Mouse (Mus musculus) bone marrow, adult 2 months (tissue): ENCODE data around the gene Ninj2. TPM values are rescaled to one million over a fixed set of nuclear protein-coding genes. Genes with fewer than 3 reads are reported as not detected.

Source experiments
- H3K27ac ChIP-seq: fragments of 200-500 bp; 2 replicates; pipeline ENCODE4 v1.5.1; 2012; ENCODE audit warnings: low read depth, mild to moderate bottlenecking, control low read depth, inconsistent platforms, low read length; ENCODE audit not compliant: control insufficient read depth, poor library complexity, insufficient read depth
- H3K4me1 ChIP-seq: fragments of 200-500 bp; 2 replicates; pipeline ENCODE4 v1.6.1; 2011; ENCODE audit warnings: low read length; ENCODE audit not compliant: control insufficient read depth, insufficient read depth
- H3K4me3 ChIP-seq: fragments of 200-500 bp; replicated peaks from 2 replicates; pipeline ENCODE3; 2011; ENCODE audit warnings: mild to moderate bottlenecking, low read depth, low read length, control low read depth; ENCODE audit not compliant: control insufficient read depth
- CTCF ChIP-seq: fragments of 200-500 bp; IDR thresholded peaks from 2 replicates; pipeline ENCODE4 v1.5.1; 2011; ENCODE audit warnings: low read length, control low read depth; ENCODE audit not compliant: control insufficient read depth, insufficient read depth
- POLR2A ChIP-seq: fragments of 200-500 bp; IDR thresholded peaks from 2 replicates; pipeline ENCODE4 v1.6.1; 2011; ENCODE audit warnings: low read depth, mild to moderate bottlenecking, control low read depth, low read length, borderline replicate concordance; ENCODE audit not compliant: control insufficient read depth
- WGBS: fragments of 180-500 bp; shearing (Covaris S2); methylation state at CpG from one replicate; pipeline ENCODE4 v1.1.7; 2018; 5-methylcytosine and 5-hydroxymethylcytosine counted together
- polyA plus RNA-seq: library from polyadenylated mRNA; stranded (reverse); fragments of >200 nt; gene quantifications from 2 replicates; pipeline ENCODE4 v1.2.4, GENCODE M21; 2011; ENCODE audit warnings: low replicate concordance; ENCODE audit not compliant: missing spikeins, insufficient read depth, insufficient read length

The Ninj2 gene
- polyA plus RNA-seq, 1 experiment: not detected

DNA sequence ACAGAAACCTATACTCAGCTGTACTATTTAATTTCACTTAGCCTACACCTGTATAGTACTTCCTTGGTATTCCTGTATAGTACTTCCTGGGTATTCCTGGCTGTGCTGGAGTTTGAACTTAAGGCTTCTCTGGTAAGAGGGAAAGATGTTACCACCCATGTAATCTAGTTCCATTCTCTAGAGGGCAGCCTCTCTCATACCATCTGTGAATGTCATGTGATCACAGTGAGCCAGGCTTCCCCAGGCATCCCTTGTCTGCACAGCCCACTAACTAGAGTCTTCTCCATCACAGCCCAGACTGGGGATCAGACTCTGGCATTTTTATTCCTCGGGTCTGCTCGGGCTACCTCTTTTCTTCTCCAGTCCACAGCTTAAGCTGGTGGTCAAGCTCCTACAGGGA is 126.1 kb downstream of the Ninj2 start:
- no peak overlapping the region for H3K27ac ChIP-seq
- 83% methylated on average over 2 of the region's 2 CpGs for WGBS
- H3K4me1 ChIP-seq: peaks cover 5% of the 10 kb centered on the region

DNA sequence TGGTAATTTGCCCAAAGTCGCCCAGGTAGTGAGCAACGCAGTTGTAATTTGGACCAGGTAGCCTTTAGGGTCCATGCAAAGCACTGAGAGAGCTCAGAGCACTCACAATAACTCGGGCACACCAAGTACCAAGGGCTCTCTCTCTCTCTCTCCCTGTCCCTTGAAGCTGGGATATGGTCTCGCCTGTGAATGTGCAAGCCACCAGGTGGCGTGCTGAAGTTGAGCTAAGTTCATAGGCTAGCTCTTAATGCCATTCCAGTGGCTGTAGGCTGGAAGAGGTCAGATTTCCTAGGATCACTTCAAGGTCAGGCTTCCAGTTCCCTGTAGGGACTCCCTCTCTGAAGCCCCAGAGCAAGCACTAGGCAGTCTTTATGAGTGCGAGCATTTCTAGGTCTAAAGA is 129.5 kb downstream of the Ninj2 start:
- Histone ChIP-seq H3K27ac (no peak overlapping the region), H3K4me1 (no peaks in the 10 kb centered on the region; the same call in 1 of the 2 replicates), H3K4me3 (no peak overlapping the region)
- TF ChIP-seq POLR2A (no peak), CTCF (peak; percentile 57)
- 27% methylated on average over 6 of the region's 6 CpGs for WGBS

More for the DNA sequence above, 126.1 kb downstream of the Ninj2 start:
- H3K4me3 ChIP-seq: no peak overlapping the region
- no peak for TF ChIP-seq POLR2A
- no peak for TF ChIP-seq CTCF

DNA sequence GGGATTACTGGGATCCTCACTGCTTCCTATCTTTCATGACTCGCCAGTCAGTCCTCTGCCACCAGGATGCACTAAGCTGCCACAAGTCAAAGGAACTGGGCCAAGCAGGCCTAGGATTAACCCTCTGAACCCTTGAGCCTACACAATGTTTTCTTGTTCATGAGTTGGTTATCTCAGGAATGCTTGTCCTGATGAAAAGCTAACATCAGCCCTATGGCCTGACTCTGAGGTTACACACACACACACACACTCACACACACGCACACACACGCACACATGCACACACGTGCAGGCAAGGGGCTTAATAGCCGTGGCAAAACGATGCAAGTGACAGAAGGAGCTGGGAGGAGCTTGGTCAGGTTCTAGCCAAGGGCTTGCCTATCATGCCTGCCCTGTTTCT is 132.2 kb downstream of the Ninj2 start:
- WGBS: 49% methylated on average over 6 of the region's 6 CpGs
- no peak overlapping the region for H3K4me3 ChIP-seq

DNA sequence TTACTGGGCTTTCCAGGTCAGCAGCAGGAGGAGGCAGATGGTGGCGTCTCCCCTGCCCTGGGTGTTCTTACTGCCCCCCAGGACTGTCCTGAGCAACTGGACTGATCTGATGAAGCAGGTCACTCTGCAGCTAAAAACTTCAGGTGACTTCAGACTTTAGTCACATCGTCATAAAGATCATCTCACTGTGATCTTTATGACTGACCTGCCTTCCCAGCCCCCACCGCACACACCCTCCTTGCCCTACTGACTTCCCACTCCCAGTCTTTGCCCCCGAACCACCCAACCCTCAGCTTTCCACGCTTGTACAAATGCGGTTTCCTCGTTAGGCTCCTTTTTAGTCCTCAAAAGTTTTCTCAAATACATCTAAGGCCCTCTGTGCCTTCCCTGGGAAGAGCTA is 133.9 kb downstream of the Ninj2 start:
- TF ChIP-seq CTCF: no peak
- TF ChIP-seq POLR2A: no peak
- H3K4me1 ChIP-seq: no peaks in the 10 kb centered on the region
- no peak overlapping the region for H3K27ac ChIP-seq
- 82% methylated on average over 7 of the region's 7 CpGs for WGBS
- no peak overlapping the region for H3K4me3 ChIP-seq

More for the DNA sequence above, 132.2 kb downstream of the Ninj2 start:
- no peak overlapping the region for H3K27ac ChIP-seq
- TF ChIP-seq POLR2A (no peak), CTCF (no peak)
- no peaks in the 10 kb centered on the region for H3K4me1 ChIP-seq

DNA sequence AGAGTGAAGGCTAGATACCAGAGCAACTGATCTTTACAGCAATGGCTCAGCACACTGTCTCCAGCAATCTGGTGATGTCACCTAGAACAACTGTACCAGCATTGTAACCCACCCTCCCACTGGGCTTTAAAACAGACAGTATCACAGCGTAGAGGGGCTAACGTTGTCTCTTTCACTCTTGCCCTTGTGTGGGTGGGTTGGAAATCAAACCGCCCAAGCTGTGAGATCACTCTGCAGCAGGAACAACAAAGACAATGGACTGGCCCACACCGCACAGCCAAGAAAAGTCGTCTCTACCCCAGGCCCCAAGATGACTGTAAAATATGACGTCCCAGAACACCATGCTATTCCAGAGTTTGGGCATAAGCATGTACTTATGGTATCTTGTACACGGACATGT is 136.7 kb downstream of the Ninj2 start:
- no peak overlapping the region for H3K4me3 ChIP-seq
- TF ChIP-seq CTCF (no peak), POLR2A (no peak)
- H3K27ac ChIP-seq: no peak overlapping the region
- H3K4me1 ChIP-seq: no peaks in the 10 kb centered on the region
- WGBS: 64% methylated on average over 7 of the region's 7 CpGs

DNA sequence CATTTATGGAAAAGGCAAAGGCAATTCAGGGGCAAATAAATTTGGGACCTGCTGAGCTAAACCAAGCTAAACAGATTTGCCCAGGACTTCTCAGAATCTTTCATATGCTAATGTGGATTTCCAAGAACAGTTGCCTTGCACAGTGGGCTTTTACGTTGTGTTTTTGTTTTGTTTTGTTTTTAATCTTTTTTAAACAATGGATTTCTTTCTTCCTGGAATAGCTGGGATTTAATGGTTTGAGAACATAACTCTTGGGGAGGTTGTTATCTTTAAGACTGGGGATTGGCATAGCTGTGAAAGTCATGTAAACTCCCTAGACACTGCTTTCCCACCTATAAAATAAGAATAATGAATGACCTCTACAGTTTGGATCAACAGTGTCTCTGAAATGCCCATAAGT is 137.3 kb downstream of the Ninj2 start:
- TF ChIP-seq CTCF: no peak
- no peak for TF ChIP-seq POLR2A
- H3K4me3 ChIP-seq: no peak overlapping the region
- WGBS: 59% methylated on average over 1 of the region's 1 CpGs
- H3K27ac ChIP-seq: no peak overlapping the region
- no peaks in the 10 kb centered on the region for H3K4me1 ChIP-seq

DNA sequence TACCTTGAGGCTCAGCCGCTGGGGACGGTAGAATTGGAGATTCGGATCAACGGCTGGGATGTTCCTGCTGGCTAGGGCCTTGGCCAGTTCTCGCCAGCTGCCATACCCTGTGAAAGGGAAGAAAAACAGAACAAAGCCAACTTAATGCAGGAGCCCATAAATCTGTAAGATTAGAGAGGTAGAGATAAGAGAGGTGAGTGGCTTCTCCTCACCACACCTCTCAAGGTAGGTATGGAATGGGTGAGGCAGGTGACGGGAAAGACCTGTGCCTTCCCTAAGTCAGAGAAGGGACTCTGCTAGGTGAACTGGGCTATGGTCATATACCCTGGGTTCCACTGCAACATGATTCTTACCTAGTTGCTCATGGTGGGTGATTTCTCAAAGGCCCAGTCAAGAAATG is 139.7 kb downstream of the Ninj2 start:
- Histone ChIP-seq H3K27ac (no peak overlapping the region), H3K4me1 (no peaks in the 10 kb centered on the region), H3K4me3 (no peak overlapping the region)
- WGBS: 89% methylated on average over 6 of the region's 6 CpGs
- TF ChIP-seq CTCF: no peak
- no peak for TF ChIP-seq POLR2A

DNA sequence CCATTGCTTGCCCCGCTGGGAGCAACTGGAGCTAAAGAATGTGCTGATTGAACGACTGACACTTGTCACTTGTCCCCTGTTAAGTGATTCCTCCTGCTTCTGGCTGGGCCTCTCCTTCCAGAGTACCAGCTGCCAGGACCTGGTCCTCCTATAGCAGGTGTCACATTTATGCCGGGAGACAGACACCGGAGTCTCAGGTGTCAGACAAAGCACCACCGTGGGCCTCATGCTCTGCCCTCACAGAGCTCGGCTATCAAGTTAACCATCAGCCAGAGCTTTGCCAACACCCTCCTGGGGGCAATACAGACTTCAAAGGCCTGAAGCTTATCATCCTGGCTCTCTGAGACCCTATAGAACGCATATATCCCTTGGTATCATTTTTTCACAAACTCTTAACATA is 142.7 kb downstream of the Ninj2 start:
- TF ChIP-seq CTCF: no peak
- no peak for TF ChIP-seq POLR2A
- WGBS: 79% methylated on average over 7 of the region's 7 CpGs
- H3K4me3 ChIP-seq: no peak overlapping the region
- H3K4me1 ChIP-seq: no peaks in the 10 kb centered on the region
- H3K27ac ChIP-seq: no peak overlapping the region

DNA sequence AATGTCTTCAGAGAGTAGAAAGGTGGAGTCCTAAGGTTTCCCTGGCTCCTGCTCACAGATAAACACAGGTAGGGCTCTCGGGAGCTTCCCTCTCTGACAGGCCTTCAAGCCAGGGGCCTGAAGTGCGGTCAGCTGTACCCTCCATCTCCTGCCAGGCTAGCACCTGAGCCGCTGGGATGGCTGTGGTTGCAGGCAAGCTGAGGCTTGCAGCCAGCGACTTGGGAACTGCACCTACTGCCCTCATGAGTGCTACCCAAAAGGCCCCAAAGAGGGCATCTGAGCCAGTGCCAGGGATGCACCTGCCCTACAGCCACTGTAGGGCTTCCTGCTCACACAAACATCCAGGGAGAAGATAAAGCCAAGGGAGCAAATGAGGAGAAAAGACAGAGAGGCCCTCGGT is 147.3 kb downstream of the Ninj2 start:
- no peak for TF ChIP-seq CTCF
- TF ChIP-seq POLR2A: no peak
- 89% methylated on average over 5 of the region's 5 CpGs for WGBS
- no peak overlapping the region for H3K27ac ChIP-seq
- H3K4me1 ChIP-seq: no peaks in the 10 kb centered on the region
- no peak overlapping the region for H3K4me3 ChIP-seq
